Mouse (Mus musculus) liver, embryonic 16.5 days (tissue): ENCODE measurements around the gene Ttll11. TPM values are rescaled to one million over a fixed set of nuclear protein-coding genes. Genes with fewer than 3 reads are reported as not detected.

Source experiments
- ATAC-seq: fragments of 200-750 bp; cut with Nextera tagmentation; 2 replicates; pipeline ENCODE4 v1.8.0; 2017; ENCODE audit warnings: low read depth, mild to moderate bottlenecking, moderate number of reproducible peaks, moderate library complexity
- H3K27ac ChIP-seq: fragments of 300-500 bp; sonication (generic); 2 replicates; pipeline ENCODE4 v1.5.1; 2014; ENCODE audit warnings: mild to moderate bottlenecking, low read length
- H3K27me3 ChIP-seq: fragments of 300-500 bp; sonication (generic); 2 replicates; pipeline ENCODE4 v1.6.1; 2014; ENCODE audit warnings: low read depth, low read length, mixed read lengths; ENCODE audit not compliant: control insufficient read depth, insufficient read depth
- H3K36me3 ChIP-seq: fragments of 300-500 bp; sonication (generic); 2 replicates; pipeline ENCODE4 v1.6.1; 2014; ENCODE audit warnings: mild to moderate bottlenecking; ENCODE audit not compliant: control insufficient read depth, insufficient read depth
- H3K4me1 ChIP-seq: fragments of 300-500 bp; sonication (generic); 2 replicates; pipeline ENCODE4 v1.6.1; 2014; ENCODE audit warnings: low read depth, low read length, mixed read lengths; ENCODE audit not compliant: control insufficient read depth
- H3K4me2 ChIP-seq: fragments of 300-500 bp; sonication (generic); 2 replicates; pipeline ENCODE4 v1.6.1; 2014; ENCODE audit warnings: low read depth, low read length, mixed read lengths
- H3K4me3 ChIP-seq: fragments of 300-500 bp; sonication (generic); 2 replicates; pipeline ENCODE4 v1.5.1; 2014; ENCODE audit warnings: low read depth, mild to moderate bottlenecking, low read length
- H3K9ac ChIP-seq: fragments of 300-500 bp; sonication (generic); 2 replicates; pipeline ENCODE4 v1.6.1; 2014; ENCODE audit warnings: low read depth, low read length
- H3K9me3 ChIP-seq: fragments of 300-500 bp; sonication (generic); replicated peaks from 2 replicates; pipeline ENCODE4 v1.6.1; 2016; ENCODE audit warnings: low read length; ENCODE audit not compliant: control insufficient read depth
- WGBS: fragments of 180-500 bp; shearing (Covaris S2); extraction: QIAGEN DNeasy Blood & Tissue Kit; methylation state at CpG from one replicate; pipeline ENCODE4 v1.1.7; 2014; ENCODE audit not compliant: insufficient replicate concordance; 5-methylcytosine and 5-hydroxymethylcytosine counted together
- polyA plus RNA-seq: library from polyadenylated mRNA; unstranded; fragments of >200 nt; fragmentation: Nextera tagmentation; extraction: Ambion mirVana; gene quantifications from 2 replicates; pipeline ENCODE4 v1.2.1, GENCODE M21; 2015

The Ttll11 gene
- polyA plus RNA-seq, 1 experiment from 2014 or later: 0.79 TPM

- Histone ChIP-seq H3K4me2 (no peak overlapping the region), H3K36me3 (no peaks in the 10 kb centered on the region), H3K4me3 (no peak overlapping the region), H3K4me1 (no peaks in the 10 kb centered on the region; the same call in 1 of the 2 replicates), H3K27ac (no peak overlapping the region), H3K27me3 (no peaks in the 10 kb centered on the region), H3K9me3 (no peaks in the 10 kb centered on the region), H3K9ac (no peak overlapping the region)
- 42% methylated on average over 5 of the region's 5 CpGs for WGBS
- ATAC-seq: no peak
Observed at GRCm38 (mm10) chr2:35955211-35955610, 24.5 kb downstream of the Ttll11 start.

GRCm38 (mm10) chr2:35952187-35952958 is 27.3 kb downstream of the Ttll11 start:
- H3K27ac ChIP-seq: no peak overlapping the region
- H3K4me3 ChIP-seq: no peak overlapping the region
- 49% methylated on average over 16 of the region's 16 CpGs for WGBS
- no peak overlapping the region for H3K4me2 ChIP-seq
- no peaks in the 10 kb centered on the region for H3K27me3 ChIP-seq
- H3K9me3 ChIP-seq: no peaks in the 10 kb centered on the region
- ATAC-seq: peak; percentile 76
- H3K9ac ChIP-seq: no peak overlapping the region
- no peaks in the 10 kb centered on the region; the same call in 1 of the 2 replicates for H3K4me1 ChIP-seq
- no peaks in the 10 kb centered on the region for H3K36me3 ChIP-seq

- no peaks in the 10 kb centered on the region for H3K27me3 ChIP-seq
- no peaks in the 10 kb centered on the region for H3K9me3 ChIP-seq
- no peak for ATAC-seq
- no peak overlapping the region for H3K4me3 ChIP-seq
- 79% methylated on average over 4 of the region's 4 CpGs for WGBS
- no peak overlapping the region for H3K9ac ChIP-seq
- H3K27ac ChIP-seq: no peak overlapping the region
- H3K4me2 ChIP-seq: no peak overlapping the region
- no peaks in the 10 kb centered on the region for H3K36me3 ChIP-seq
- no peaks in the 10 kb centered on the region for H3K4me1 ChIP-seq
Observed at GRCm38 (mm10) chr2:35944896-35945295, 34.8 kb downstream of the Ttll11 start.

- H3K27ac ChIP-seq: no peak overlapping the region
- no peak for ATAC-seq
- WGBS: 29% methylated on average over 9 of the region's 9 CpGs
- H3K36me3 ChIP-seq: no peaks in the 10 kb centered on the region
- H3K9ac ChIP-seq: no peak overlapping the region
- no peak overlapping the region for H3K4me3 ChIP-seq
- H3K4me2 ChIP-seq: no peak overlapping the region
- no peaks in the 10 kb centered on the region for H3K4me1 ChIP-seq
- no peaks in the 10 kb centered on the region for H3K9me3 ChIP-seq
- H3K27me3 ChIP-seq: no peaks in the 10 kb centered on the region
Observed at GRCm38 (mm10) chr2:35942960-35943359, 36.8 kb downstream of the Ttll11 start.

- Histone ChIP-seq H3K36me3 (no peaks in the 10 kb centered on the region), H3K4me1 (no peaks in the 10 kb centered on the region), H3K4me2 (no peak overlapping the region), H3K27me3 (no peaks in the 10 kb centered on the region), H3K9me3 (no peaks in the 10 kb centered on the region), H3K9ac (no peak overlapping the region), H3K27ac (no peak overlapping the region), H3K4me3 (no peak overlapping the region)
- 34% methylated on average over 5 of the region's 5 CpGs for WGBS
- ATAC-seq: no peak
Observed at GRCm38 (mm10) chr2:35935045-35935444, 44.7 kb downstream of the Ttll11 start.

GRCm38 (mm10) chr2:35933116-35933515 is 46.6 kb downstream of the Ttll11 start:
- no peak overlapping the region for H3K9ac ChIP-seq
- H3K27ac ChIP-seq: no peak overlapping the region
- 77% methylated on average over 13 of the region's 13 CpGs for WGBS

GRCm38 (mm10) chr2:35931619-35932018 is 48.1 kb downstream of the Ttll11 start:
- Histone ChIP-seq H3K9me3 (no peaks in the 10 kb centered on the region), H3K4me2 (no peak overlapping the region), H3K36me3 (no peaks in the 10 kb centered on the region), H3K4me1 (no peaks in the 10 kb centered on the region), H3K9ac (no peak overlapping the region), H3K27me3 (no peaks in the 10 kb centered on the region), H3K4me3 (no peak overlapping the region), H3K27ac (no peak overlapping the region)
- WGBS: 56% methylated on average over 3 of the region's 3 CpGs
- no peak for ATAC-seq

More at GRCm38 (mm10) chr2:35933116-35933515, 46.6 kb downstream of the Ttll11 start:
- H3K4me2 ChIP-seq: no peak overlapping the region
- H3K9me3 ChIP-seq: no peaks in the 10 kb centered on the region
- no peaks in the 10 kb centered on the region for H3K27me3 ChIP-seq
- H3K4me1 ChIP-seq: no peaks in the 10 kb centered on the region
- ATAC-seq: no peak
- no peaks in the 10 kb centered on the region for H3K36me3 ChIP-seq
- no peak overlapping the region for H3K4me3 ChIP-seq

- Histone ChIP-seq H3K4me1 (no peaks in the 10 kb centered on the region), H3K4me2 (no peak overlapping the region), H3K27me3 (no peaks in the 10 kb centered on the region), H3K9ac (no peak overlapping the region), H3K27ac (no peak overlapping the region), H3K36me3 (no peaks in the 10 kb centered on the region), H3K9me3 (no peaks in the 10 kb centered on the region), H3K4me3 (no peak overlapping the region)
- 28% methylated on average over 11 of the region's 11 CpGs for WGBS
- no peak for ATAC-seq
Observed at GRCm38 (mm10) chr2:35930498-35931149, 49.1 kb downstream of the Ttll11 start.

GRCm38 (mm10) chr2:35928133-35928532 is 51.6 kb downstream of the Ttll11 start:
- Histone ChIP-seq H3K9me3 (no peaks in the 10 kb centered on the region), H3K4me1 (no peaks in the 10 kb centered on the region), H3K4me3 (no peak overlapping the region), H3K4me2 (no peak overlapping the region), H3K9ac (no peak overlapping the region), H3K27ac (no peak overlapping the region), H3K36me3 (no peaks in the 10 kb centered on the region), H3K27me3 (no peaks in the 10 kb centered on the region)
- ATAC-seq: no peak
- WGBS: 59% methylated on average over 6 of the region's 6 CpGs
